Mouse (Mus musculus): ENCODE measurements around the gene Shisa4.

- TF ChIP-seq CTCF (IDR thresholded peaks at IDR 0.05) = no peak
- TF ChIP-seq EP300 (IDR thresholded peaks at IDR 0.05) = no peak
Observed at GRCm38 (mm10) chr1:135378576-135378975, 3.5 kb upstream of the Shisa4 start.

Data from lung, postnatal 0 days (tissue).